Mouse (Mus musculus) spleen, adult 2 months (tissue): ENCODE measurements around the gene Igfbp3. TPM values are rescaled to one million over a fixed set of nuclear protein-coding genes. Genes with fewer than 3 reads are reported as not detected.

Experiments used
- DNase-seq, 2 experiments: peaks; one replicate each; pipeline versions ENCODE4 v3.0.0 to v3.0.0-alpha.2; 2012 to 2021; ENCODE audit warnings: low spot score in 2 of 2, low read depth in 1 of 2
- H3K27ac ChIP-seq: fragments of 200-500 bp; 2 replicates; pipeline ENCODE4 v1.5.1; 2012; ENCODE audit warnings: low read length, inconsistent platforms; ENCODE audit not compliant: insufficient read depth
- H3K27me3 ChIP-seq: fragments of 200-500 bp; 2 replicates; pipeline ENCODE4 v1.6.1; 2012; ENCODE audit warnings: mild to moderate bottlenecking, moderate library complexity, low read length, inconsistent platforms; ENCODE audit not compliant: control insufficient read depth, insufficient read depth
- H3K36me3 ChIP-seq: fragments of 200-500 bp; 2 replicates; pipeline ENCODE4 v1.6.1; 2012; ENCODE audit warnings: mild to moderate bottlenecking, low read length, inconsistent platforms; ENCODE audit not compliant: control insufficient read depth, insufficient read depth
- H3K4me1 ChIP-seq: fragments of 200-500 bp; 2 replicates; pipeline ENCODE4 v1.6.1; 2011; ENCODE audit warnings: inconsistent platforms; ENCODE audit not compliant: control insufficient read depth, insufficient read depth, insufficient read length
- H3K4me3 ChIP-seq: fragments of 200-500 bp; 2 replicates; pipeline ENCODE4 v1.5.1; 2011; ENCODE audit warnings: mild to moderate bottlenecking, inconsistent platforms; ENCODE audit not compliant: insufficient read depth, insufficient read length; ENCODE audit errors: extremely low read depth
- CTCF ChIP-seq: fragments of 200-500 bp; IDR thresholded peaks from 2 replicates; pipeline ENCODE4 v1.5.1; 2011; ENCODE audit warnings: mild to moderate bottlenecking, inconsistent platforms; ENCODE audit not compliant: insufficient read depth, insufficient read length, insufficient replicate concordance; ENCODE audit errors: extremely low read depth
- POLR2A ChIP-seq: fragments of 200-500 bp; IDR thresholded peaks from 2 replicates; pipeline ENCODE4 v1.6.1; 2011; ENCODE audit warnings: low read depth, low read length, inconsistent platforms
- WGBS: fragments of 180-500 bp; shearing (Covaris S2); methylation state at CpG from one replicate; pipeline ENCODE4 v1.1.7; 2018; 5-methylcytosine and 5-hydroxymethylcytosine counted together
- polyA plus RNA-seq: library from polyadenylated mRNA; depleted of rRNA; stranded (reverse); fragments of >200 nt; gene quantifications from 2 replicates; pipeline ENCODE4 v1.2.3, GENCODE M21; 2012

The Igfbp3 gene
- polyA plus RNA-seq, 1 experiment: 108 TPM

- H3K4me3 ChIP-seq: no peak overlapping the region
- no peak for DNase-seq
- H3K36me3 ChIP-seq: no peaks in the 10 kb centered on the region
- no peaks in the 10 kb centered on the region for H3K27me3 ChIP-seq
- 52% methylated on average over 6 of the region's 6 CpGs for WGBS
- H3K27ac ChIP-seq: no peak overlapping the region
- TF ChIP-seq CTCF: no peak
- TF ChIP-seq POLR2A: no peak
- H3K4me1 ChIP-seq: no peaks in the 10 kb centered on the region
Measured at GRCm38 (mm10) chr11:7237712-7238111, 24.0 kb upstream of the Igfbp3 start.

- Histone ChIP-seq H3K36me3 (no peaks in the 10 kb centered on the region), H3K4me3 (no peak overlapping the region), H3K27ac (no peak overlapping the region), H3K4me1 (no peaks in the 10 kb centered on the region), H3K27me3 (no peaks in the 10 kb centered on the region)
- TF ChIP-seq POLR2A (no peak), CTCF (no peak)
- DNase-seq: no peak
- WGBS: 78% methylated on average over 2 of the region's 2 CpGs
Measured at GRCm38 (mm10) chr11:7236751-7237150, 23.0 kb upstream of the Igfbp3 start.

GRCm38 (mm10) chr11:7234981-7235609, 21.4 kb upstream of the Igfbp3 start:
- no peak for DNase-seq
- Histone ChIP-seq H3K27ac (no peak overlapping the region), H3K4me1 (no peaks in the 10 kb centered on the region), H3K27me3 (no peaks in the 10 kb centered on the region), H3K36me3 (no peaks in the 10 kb centered on the region), H3K4me3 (no peak overlapping the region)
- TF ChIP-seq POLR2A: no peak
- no peak for TF ChIP-seq CTCF
- whole genome bisulfite sequencing: 47% methylated on average over 3 of the region's 3 CpGs

GRCm38 (mm10) chr11:7234436-7234835, 20.7 kb upstream of the Igfbp3 start:
- no peak overlapping the region for H3K27ac ChIP-seq
- H3K27me3 ChIP-seq: no peaks in the 10 kb centered on the region
- H3K4me3 ChIP-seq: no peak overlapping the region
- TF ChIP-seq POLR2A (no peak), CTCF (no peak)
- 81% methylated on average over 1 of the region's 1 CpGs for WGBS
- no peak for DNase-seq
- H3K4me1 ChIP-seq: no peaks in the 10 kb centered on the region
- no peaks in the 10 kb centered on the region for H3K36me3 ChIP-seq

DNA sequence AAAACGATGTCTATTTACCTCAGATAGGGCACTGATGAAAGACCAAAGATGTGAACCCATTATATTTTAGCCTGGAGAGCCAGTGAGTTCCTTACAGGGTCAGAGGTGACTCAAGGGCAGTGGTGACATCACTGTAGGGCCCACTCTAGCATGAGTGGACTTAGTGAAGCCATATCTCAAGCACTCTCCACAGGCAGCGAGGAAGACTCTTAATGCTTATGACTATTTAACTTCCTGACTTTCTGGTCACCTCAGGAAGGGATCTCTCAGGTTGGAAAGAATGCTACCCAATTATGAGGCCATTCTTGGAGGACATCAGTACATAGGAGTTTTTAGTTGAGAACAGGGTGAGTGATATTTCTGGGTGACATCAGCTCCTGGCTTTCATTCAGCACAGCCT, 19.6 kb upstream of the Igfbp3 start:
- no peak overlapping the region for H3K4me3 ChIP-seq
- TF ChIP-seq CTCF: no peak
- TF ChIP-seq POLR2A: no peak
- no peak for DNase-seq
- H3K27ac ChIP-seq: no peak overlapping the region
- H3K27me3 ChIP-seq: no peaks in the 10 kb centered on the region
- no peaks in the 10 kb centered on the region for H3K4me1 ChIP-seq
- no peaks in the 10 kb centered on the region for H3K36me3 ChIP-seq
- 72% methylated on average over 2 of the region's 2 CpGs for WGBS

DNA sequence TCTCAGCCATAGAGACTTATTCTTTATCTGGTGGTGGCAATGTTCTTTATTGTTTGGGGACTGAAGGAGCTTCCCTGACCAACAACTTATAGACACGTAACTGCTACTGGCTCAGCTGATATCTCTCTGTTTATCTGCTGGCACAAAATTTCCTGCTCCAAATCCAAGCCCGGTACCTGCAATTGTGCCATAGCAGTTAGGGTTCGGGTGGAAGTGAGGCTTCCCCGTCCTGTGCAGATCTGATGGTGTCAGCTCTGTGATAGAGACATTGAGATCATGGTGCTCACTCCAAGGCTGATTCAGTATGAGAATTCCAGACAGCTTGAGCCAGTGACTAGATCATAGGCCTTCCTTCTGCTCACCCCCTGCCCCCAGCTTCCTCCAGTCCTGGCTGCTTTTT, 18.2 kb upstream of the Igfbp3 start:
- 84% methylated on average over 4 of the region's 4 CpGs for WGBS
- H3K36me3 ChIP-seq: no peaks in the 10 kb centered on the region
- no peak for DNase-seq
- no peaks in the 10 kb centered on the region for H3K4me1 ChIP-seq
- H3K27me3 ChIP-seq: no peaks in the 10 kb centered on the region
- TF ChIP-seq CTCF (no peak), POLR2A (no peak)
- H3K27ac ChIP-seq: no peak overlapping the region
- no peak overlapping the region for H3K4me3 ChIP-seq

GRCm38 (mm10) chr11:7230000-7230399, 16.3 kb upstream of the Igfbp3 start:
- Histone ChIP-seq H3K27me3 (no peaks in the 10 kb centered on the region), H3K4me1 (no peaks in the 10 kb centered on the region), H3K36me3 (no peaks in the 10 kb centered on the region), H3K4me3 (no peak overlapping the region), H3K27ac (no peak overlapping the region)
- WGBS: 80% methylated on average over 4 of the region's 4 CpGs
- no peak for DNase-seq
- TF ChIP-seq POLR2A (no peak), CTCF (no peak)

DNA sequence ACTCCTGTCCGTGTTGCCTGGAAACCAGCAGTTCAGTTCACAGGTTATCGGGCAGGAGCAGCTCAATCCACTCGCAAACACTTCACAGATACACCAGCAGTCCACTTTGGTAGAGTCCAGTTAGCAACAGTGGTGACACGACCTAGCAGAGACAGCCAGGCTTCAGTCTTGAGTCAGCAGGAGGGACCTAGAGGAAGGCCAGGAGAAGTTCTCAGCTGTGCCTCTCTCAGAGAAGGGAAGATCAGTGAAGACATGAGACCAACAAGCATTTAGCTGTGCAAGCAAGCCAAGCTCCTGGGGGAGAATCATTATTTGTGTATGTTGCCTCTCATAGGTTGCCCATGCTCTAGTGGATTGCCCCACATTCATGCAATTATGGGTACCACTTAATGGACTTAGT, 14.4 kb upstream of the Igfbp3 start:
- Histone ChIP-seq H3K27ac (no peak overlapping the region), H3K36me3 (no peaks in the 10 kb centered on the region), H3K4me1 (no peaks in the 10 kb centered on the region), H3K27me3 (no peaks in the 10 kb centered on the region), H3K4me3 (no peak overlapping the region)
- no peak for DNase-seq
- WGBS: 80% methylated on average over 4 of the region's 4 CpGs
- TF ChIP-seq CTCF (no peak), POLR2A (no peak)
